Mouse (Mus musculus) cortical plate, adult 2 months (tissue): Measurements from ENCODE around the gene Defb19.

Experiments
- CTCF ChIP-seq: fragments of 200-500 bp; IDR thresholded peaks from 2 replicates; pipeline ENCODE4 v1.5.1; 2011; ENCODE audit warnings: mild to moderate bottlenecking, control low read depth, low read length; ENCODE audit not compliant: insufficient read depth; ENCODE audit errors: extremely low read depth
- POLR2A ChIP-seq: fragments of 200-500 bp; IDR thresholded peaks from 2 replicates; pipeline ENCODE4 v1.6.1; 2011; ENCODE audit warnings: mild to moderate bottlenecking, low read length, control low read depth; ENCODE audit not compliant: insufficient read depth; ENCODE audit errors: extremely low read depth

DNA sequence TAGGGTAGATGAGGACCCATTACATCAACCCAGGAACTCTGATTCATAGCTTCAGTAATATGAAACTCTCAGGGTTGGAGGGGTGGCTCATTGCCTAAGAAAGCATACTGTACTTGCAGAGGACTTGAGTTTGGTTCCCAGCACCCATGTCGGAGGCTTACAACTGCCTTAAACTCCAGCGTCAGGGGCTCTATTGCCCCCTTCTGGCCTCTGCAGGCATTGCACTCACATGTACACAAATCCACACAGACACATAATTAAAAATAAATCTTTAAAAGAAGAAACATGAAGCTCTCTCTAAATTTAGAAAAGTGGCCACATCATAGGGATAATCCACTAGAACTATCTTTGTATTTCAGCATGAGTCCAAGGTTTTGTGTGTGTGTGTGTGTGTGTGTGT lies 37.2 kb downstream of the Defb19 start:
- no peak for TF ChIP-seq CTCF
- no peak for TF ChIP-seq POLR2A
